Mouse (Mus musculus) CH12.LX (cell line): ENCODE measurements at regions not wholly inside any gene's neighbourhood (a gene's known extent, or its start where the extent isn't known, plus 50 kb on each side); places are given as distances from the start of the nearest gene placed in this dataset.

Experiments
- DNase-seq: peaks from one replicate; pipeline ENCODE4 v3.0.0-alpha.2; 2013; ENCODE audit errors: extremely low read depth
- H3K27ac ChIP-seq: 2 replicates; pipeline ENCODE4 v1.5.1; 2012; ENCODE audit warnings: low read depth, mild to moderate bottlenecking, control low read depth, moderate library complexity; ENCODE audit not compliant: insufficient read depth
- H3K27me3 ChIP-seq: replicated peaks from 2 replicates; pipeline ENCODE3; 2012; ENCODE audit warnings: inconsistent platforms
- H3K36me3 ChIP-seq, 2 experiments: replicated peaks in 1 of 2; 2 replicates each; pipeline versions ENCODE3 to v1.6.1; 2012; ENCODE audit warnings: inconsistent platforms in 1 of 2, low read length in 1 of 2, mild to moderate bottlenecking in 1 of 2, mixed read lengths in 1 of 2, moderate library complexity in 1 of 2; ENCODE audit not compliant: control insufficient read depth in 1 of 2, insufficient read depth in 1 of 2
- H3K4me1 ChIP-seq, 2 experiments: 2 replicates each; pipeline ENCODE4 v1.6.1; 2012; ENCODE audit warnings: inconsistent platforms in 1 of 2, moderate library complexity in 1 of 2; ENCODE audit not compliant: insufficient read depth in 2 of 2, control insufficient read depth in 1 of 2
- H3K4me2 ChIP-seq: 2 replicates; pipeline ENCODE4 v1.6.1; 2012; ENCODE audit warnings: low read depth, mild to moderate bottlenecking, control low read depth; ENCODE audit not compliant: poor library complexity, insufficient read depth, severe bottlenecking
- H3K4me3 ChIP-seq, 3 experiments: fragments of 150-350 bp in 1 of 3; sonication (generic) in 1 of 3; replicated peaks in 1 of 3; 2 replicates each; pipeline versions ENCODE3 to v1.5.1; 2011 to 2012; ENCODE audit warnings: low read depth in 2 of 3, low read length in 2 of 3, mild to moderate bottlenecking in 2 of 3, moderate library complexity in 2 of 3, control low read depth in 1 of 3, improper control_type of control experiment in 1 of 3, inconsistent platforms in 1 of 3, mixed read lengths in 1 of 3; ENCODE audit not compliant: poor library complexity in 1 of 3
- H3K79me2 ChIP-seq: replicated peaks from 2 replicates; pipeline ENCODE4 v1.6.1; 2012; ENCODE audit warnings: mild to moderate bottlenecking, moderate library complexity; ENCODE audit not compliant: control insufficient read depth, poor library complexity, insufficient read depth, severe bottlenecking; ENCODE audit errors: extremely low read depth
- H3K9ac ChIP-seq: 2 replicates; pipeline ENCODE4 v1.6.1; 2012; ENCODE audit warnings: low read depth, mild to moderate bottlenecking, control low read depth, moderate library complexity; ENCODE audit not compliant: insufficient read depth
- H3K9me3 ChIP-seq: replicated peaks from 2 replicates; pipeline ENCODE3; 2012; ENCODE audit warnings: low read length, inconsistent platforms, mixed read lengths
- CHD1 ChIP-seq: IDR thresholded peaks from 2 replicates; pipeline ENCODE4 v1.6.1; 2012; ENCODE audit warnings: low read depth, low read length, improper control_type of control experiment, inconsistent platforms
- CHD2 ChIP-seq: IDR thresholded peaks from 2 replicates; pipeline ENCODE4 v1.6.1; 2011; ENCODE audit warnings: low read length, improper control_type of control experiment
- E2F4 ChIP-seq: IDR thresholded peaks from 2 replicates; pipeline ENCODE4 v1.6.1; 2011; ENCODE audit warnings: low read depth, low read length, improper control_type of control experiment; ENCODE audit not compliant: insufficient replicate concordance
- ELF1 ChIP-seq: IDR thresholded peaks from 2 replicates; pipeline ENCODE4 v1.6.1; 2014; ENCODE audit warnings: low read depth, mild to moderate bottlenecking, inconsistent platforms, low read length, improper control_type of control experiment
- JUND ChIP-seq: conservative IDR thresholded peaks from 2 replicates; pipeline ENCODE4 v1.6.1; 2011; ENCODE audit warnings: low read depth, low read length, improper control_type of control experiment
- KAT2A ChIP-seq: IDR thresholded peaks from 2 replicates; pipeline ENCODE4 v1.6.1; 2012; ENCODE audit warnings: low read length, improper control_type of control experiment, inconsistent platforms; ENCODE audit not compliant: insufficient replicate concordance
- MAX ChIP-seq: IDR thresholded peaks from 2 replicates; pipeline ENCODE4 v1.6.1; 2011; ENCODE audit warnings: low read length, improper control_type of control experiment
- MEF2A ChIP-seq: IDR thresholded peaks from 2 replicates; pipeline ENCODE4 v1.6.1; 2014; ENCODE audit warnings: low read depth, mild to moderate bottlenecking, inconsistent platforms, low read length, improper control_type of control experiment, borderline replicate concordance
- MXI1 ChIP-seq: IDR thresholded peaks from 2 replicates; pipeline ENCODE4 v1.6.1; 2011; ENCODE audit warnings: mild to moderate bottlenecking, low read depth, low read length, improper control_type of control experiment
- MYC ChIP-seq: IDR thresholded peaks from 2 replicates; pipeline ENCODE4 v1.6.1; 2011; ENCODE audit warnings: low read depth, mild to moderate bottlenecking, improper control_type of control experiment, low read length
- POLR2AphosphoS2 ChIP-seq: IDR thresholded peaks from 2 replicates; pipeline ENCODE4 v1.6.1; 2011; ENCODE audit warnings: low read depth, low read length, improper control_type of control experiment
- RAD21 ChIP-seq: IDR thresholded peaks from 2 replicates; pipeline ENCODE4 v1.6.1; 2011; ENCODE audit warnings: low read depth, mild to moderate bottlenecking, low read length, improper control_type of control experiment, moderate library complexity
- RCOR1 ChIP-seq: conservative IDR thresholded peaks from 2 replicates; pipeline ENCODE4 v1.6.1; 2012; ENCODE audit warnings: low read depth, mild to moderate bottlenecking, inconsistent platforms, low read length, improper control_type of control experiment
- TCF12 ChIP-seq: IDR thresholded peaks from 2 replicates; pipeline ENCODE4 v1.6.1; 2014; ENCODE audit warnings: low read depth, mild to moderate bottlenecking, inconsistent platforms, low read length, improper control_type of control experiment
- UBTF ChIP-seq: IDR thresholded peaks from 2 replicates; pipeline ENCODE4 v1.6.1; 2012; ENCODE audit warnings: low read depth, mild to moderate bottlenecking, inconsistent platforms, low read length, improper control_type of control experiment, moderate library complexity
- USF1 ChIP-seq: IDR thresholded peaks from 2 replicates; pipeline ENCODE4 v1.6.1; 2014; ENCODE audit warnings: low read depth, mild to moderate bottlenecking, inconsistent platforms, low read length, improper control_type of control experiment
- USF2 ChIP-seq: conservative IDR thresholded peaks from 2 replicates; pipeline ENCODE4 v1.6.1; 2011; ENCODE audit warnings: low read depth, low read length, improper control_type of control experiment
- ZKSCAN1 ChIP-seq: IDR thresholded peaks from 2 replicates; pipeline ENCODE4 v1.6.1; 2012; ENCODE audit warnings: low read depth, inconsistent platforms, low read length, improper control_type of control experiment, borderline replicate concordance
- ZNF384 ChIP-seq: IDR thresholded peaks from 2 replicates; pipeline ENCODE4 v1.6.1; 2012; ENCODE audit warnings: low read depth, low read length, improper control_type of control experiment, inconsistent platforms
- dilution Hi-C: fragments of 300-500 bp; cut with MboI; formaldehyde crosslinking; loops from 2 replicates; pipeline ENCODE4 v1.14.3; 2020; ENCODE audit warnings: low sequenced_read_pairs; ENCODE audit not compliant: extremely low pct_unique_long_range_greater_than_20kb, extremely low pct_ligation_motif_present
- in situ Hi-C: fragments of 300-500 bp; cut with MboI; formaldehyde crosslinking; loops from 3 replicates; pipeline ENCODE4 v1.14.3; 2019; ENCODE audit warnings: low sequenced_read_pairs, low pct_ligation_motif_present, low pct_unique_long_range_greater_than_20kb, mixed read lengths

DNA sequence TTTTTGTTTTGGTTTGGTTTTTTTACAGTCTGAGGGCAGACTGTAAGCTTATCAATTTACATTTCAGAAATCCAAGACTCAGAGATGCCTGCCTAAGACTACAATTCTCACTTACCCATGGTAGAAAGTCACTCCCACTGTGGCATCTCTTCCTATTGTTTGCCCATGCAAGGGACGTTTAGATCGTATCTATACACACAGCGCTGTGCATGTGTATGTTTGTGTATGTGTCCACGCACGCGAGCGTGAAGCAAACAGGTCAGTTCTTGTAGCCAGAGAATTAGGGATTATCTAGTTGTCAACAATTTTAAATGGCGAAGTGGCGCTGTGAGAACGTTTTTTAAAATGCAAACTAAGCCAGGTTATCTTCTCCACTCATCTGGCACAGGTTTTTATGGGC is 223.6 kb upstream of the Ankrd55 start:
- no peak for DNase-seq
- dilution Hi-C loops, result no loop called here
- no peaks in the 10 kb centered on the region for H3K9me3 ChIP-seq
- TF ChIP-seq POLR2AphosphoS2 (no peak), ELF1 (no peak), USF2 (no peak), MXI1 (no peak)
- H3K9ac ChIP-seq, result no peak overlapping the region
- peaks cover 0 to 5% of the 10 kb centered on the region in 2 experiments; a peak in 2 of 4 replicates for H3K4me1 ChIP-seq
- H3K36me3 ChIP-seq, result no peaks in the 10 kb centered on the region
- no peak overlapping the region for H3K4me2 ChIP-seq
- no peak overlapping the region for H3K27ac ChIP-seq
- in situ Hi-C loops, result no loop called here
- H3K4me3 ChIP-seq, result no peak overlapping the region
- no peaks in the 10 kb centered on the region for H3K79me2 ChIP-seq
- no peaks in the 10 kb centered on the region for H3K27me3 ChIP-seq

DNA sequence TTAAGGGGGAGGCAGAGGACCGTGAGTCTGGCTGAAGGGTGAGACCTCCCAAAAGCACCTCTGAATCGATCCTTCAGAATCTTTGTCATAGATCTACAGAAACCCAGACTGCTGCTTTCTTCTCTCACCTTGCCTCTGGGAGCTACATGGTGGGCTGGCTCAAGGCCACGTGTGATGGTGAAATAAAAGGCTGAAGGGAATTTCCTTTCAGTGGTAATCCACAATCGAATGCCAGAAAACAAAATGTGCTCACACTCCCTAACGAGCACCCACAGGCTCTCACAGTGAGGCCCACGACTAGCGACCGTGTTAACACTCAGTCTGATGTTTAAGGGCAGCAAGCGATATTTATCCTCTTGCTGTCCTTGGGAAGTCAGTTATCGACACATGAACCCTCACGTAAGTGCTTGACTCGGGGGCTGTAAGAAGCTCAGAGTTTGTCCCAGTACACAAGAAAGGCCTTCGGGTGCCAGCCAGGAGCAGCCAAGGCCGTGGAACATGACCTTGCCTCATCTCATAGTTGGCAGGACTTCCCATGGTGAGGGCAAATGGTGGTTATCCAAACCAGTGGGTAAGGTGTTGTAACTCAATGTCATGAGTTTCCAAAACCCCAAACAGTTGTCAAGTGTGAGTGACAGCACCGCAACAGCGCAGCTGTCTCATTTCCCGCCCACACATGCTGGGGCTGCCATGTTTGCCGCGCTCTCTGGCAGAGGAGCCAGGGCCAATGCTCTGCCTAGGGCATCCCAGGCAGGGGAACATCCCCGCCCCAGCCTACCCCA is 221.0 kb upstream of the Ankrd55 start:
- Histone ChIP-seq H3K4me2 (no peak overlapping the region), H3K27me3 (no peaks in the 10 kb centered on the region), H3K4me3 (no peak overlapping the region), H3K4me1 (peaks cover 0 to under 1% of the 10 kb centered on the region in 2 experiments; a peak in 1 of 4 replicates)
- dilution Hi-C loops, result no loop called here
- in situ Hi-C loops, result no loop called here
- TF ChIP-seq E2F4 (no peak), MYC (no peak), USF2 (no peak), USF1 (no peak), MAX (no peak), TCF12 (no peak), CHD1 (no peak), ZNF384 (no peak), UBTF (no peak), ZKSCAN1 (no peak), POLR2AphosphoS2 (no peak), CHD2 (no peak), RAD21 (no peak), MEF2A (no peak), JUND (no peak), KAT2A (no peak), RCOR1 (no peak)
- TF ChIP-seq, all 38 proteins: peak for 0
- Histone ChIP-seq H3K27ac (no peak overlapping the region), H3K79me2 (no peaks in the 10 kb centered on the region), H3K9ac (no peak overlapping the region), H3K9me3 (no peaks in the 10 kb centered on the region), H3K36me3 (no peaks in the 10 kb centered on the region)
- no peak for DNase-seq
